Comparison of ENCODE assay signal across 8 mouse cellular contexts in the genomic region with DNA sequence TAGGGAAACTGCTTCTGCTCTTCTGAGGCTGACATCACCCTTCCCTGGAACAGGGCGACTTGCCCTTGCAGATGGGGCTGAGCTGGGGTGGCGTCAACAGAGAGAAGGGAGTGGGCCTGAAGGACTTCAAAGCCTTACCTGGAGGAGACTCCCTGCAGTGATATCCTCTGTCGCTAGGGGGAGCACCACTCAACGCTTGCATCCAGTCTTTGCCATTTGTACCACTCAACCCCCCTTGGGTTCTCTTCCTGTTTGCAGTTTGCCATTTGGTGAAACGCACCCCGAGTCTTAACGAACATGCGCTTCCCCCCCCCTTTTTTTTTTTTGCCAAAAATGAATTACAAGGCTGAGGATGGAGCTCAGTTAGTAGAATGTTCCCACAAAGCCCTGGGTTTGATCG. TPM values are rescaled to one million over a fixed set of nuclear protein-coding genes. Genes with fewer than 3 reads are reported as not detected.
DNase-seq lines count a peak whose midpoint lies in the region; ATAC-seq and TF ChIP-seq lines count a peak whose summit lies in the region.

No protein-coding gene starts in this region.

- H3K9me3 ChIP-seq in forebrain, postnatal 0 days (ENCODE audit: low read length): no peaks in the 10 kb centered on the region
- H3K9me3 ChIP-seq in forebrain, embryonic 13.5 days (replicated peaks): no peaks in the 10 kb centered on the region
- H3K9me3 ChIP-seq in midbrain, embryonic 13.5 days: no peaks in the 10 kb centered on the region

- peak; percentile 76 for TF ChIP-seq CTCF in forebrain, postnatal 0 days (IDR thresholded peaks at IDR 0.05; ENCODE audit: low read depth)

- WGBS in forebrain, postnatal 0 days: 18% methylated on average over 9 of the region's 9 CpGs
- WGBS in forebrain, embryonic 13.5 days: 22% methylated on average over 9 of the region's 9 CpGs
- WGBS in midbrain, embryonic 13.5 days: 21% methylated on average over 9 of the region's 9 CpGs

- ATAC-seq in forebrain, postnatal 0 days: no peak
- ATAC-seq in forebrain, embryonic 13.5 days: no peak
- ATAC-seq in erythroblast, adult 5-6 weeks (replicated peaks; ENCODE audit: low FRiP score, poor library complexity, severe bottlenecking): peak; percentile 73
- ATAC-seq in hematopoietic stem cell, adult 5-6 weeks (replicated peaks in 1 of 2; ENCODE audit: insufficient read depth in 1 of 2, low FRiP score in 2 of 2, low TSS enrichment in 1 of 2, low read depth in 1 of 2, poor library complexity in 2 of 2, severe bottlenecking in 2 of 2): peak; percentile 85 to 89
- 0 out of 2 replicates have a peak, but pooled peaks have one; percentile 24 for ATAC-seq in midbrain, embryonic 13.5 days

- intact Hi-C loops in left cerebral cortex, postnatal 10 days (cut with DNase I): loop anchor here (10.0 kb wide), 1 partner anchor 367 kb away; no protein-coding TSS in a partner anchor

- no peak overlapping the region for H3K9ac ChIP-seq in forebrain, postnatal 0 days
- H3K9ac ChIP-seq in forebrain, embryonic 13.5 days: no peak overlapping the region
- no peak overlapping the region for H3K9ac ChIP-seq in midbrain, embryonic 13.5 days (replicated peaks)

- no peak overlapping the region for H3K4me3 ChIP-seq in forebrain, postnatal 0 days (ENCODE audit: low read depth, low read length)
- no peak overlapping the region for H3K4me3 ChIP-seq in forebrain, embryonic 13.5 days
- no peak overlapping the region for H3K4me3 ChIP-seq in midbrain, embryonic 13.5 days (replicated peaks)

- H3K27ac ChIP-seq in forebrain, postnatal 0 days (ENCODE audit: low read depth, low read length): no peak overlapping the region
- H3K27ac ChIP-seq in forebrain, embryonic 13.5 days: no peak overlapping the region
- H3K27ac ChIP-seq in midbrain, embryonic 13.5 days: no peak overlapping the region

- H3K27me3 ChIP-seq in forebrain, postnatal 0 days (ENCODE audit: insufficient read depth, low read length): no peaks in the 10 kb centered on the region
- no peaks in the 10 kb centered on the region for H3K27me3 ChIP-seq in forebrain, embryonic 13.5 days
- no peaks in the 10 kb centered on the region for H3K27me3 ChIP-seq in midbrain, embryonic 13.5 days

- no peaks in the 10 kb centered on the region for H3K36me3 ChIP-seq in forebrain, postnatal 0 days (ENCODE audit: insufficient read depth)
- no peaks in the 10 kb centered on the region for H3K36me3 ChIP-seq in forebrain, embryonic 13.5 days (ENCODE audit: poor library complexity, severe bottlenecking)
- no peaks in the 10 kb centered on the region for H3K36me3 ChIP-seq in midbrain, embryonic 13.5 days

- DNase-seq in forebrain, postnatal 0 days: peak; percentile 67
- peak; percentile 29 to 35 for DNase-seq in adrenal gland, postnatal 4 days (ENCODE audit: low spot score in 2 of 2)
- DNase-seq in left cerebral cortex, postnatal 10 days (ENCODE audit: extremely low spot score in 1 of 2, low spot score in 2 of 2): peak; percentile 44 to 64
- peak; percentile 65 to 72 for DNase-seq in spleen, postnatal 36 days (ENCODE audit: low spot score in 2 of 2)

- H3K4me1 ChIP-seq in forebrain, postnatal 0 days (ENCODE audit: insufficient read depth): no peaks in the 10 kb centered on the region
- H3K4me1 ChIP-seq in forebrain, embryonic 13.5 days: no peaks in the 10 kb centered on the region
- no peaks in the 10 kb centered on the region for H3K4me1 ChIP-seq in midbrain, embryonic 13.5 days (replicated peaks)

- H3K4me2 ChIP-seq in forebrain, postnatal 0 days (ENCODE audit: low read depth): no peak overlapping the region
- no peak overlapping the region for H3K4me2 ChIP-seq in forebrain, embryonic 13.5 days
- no peak overlapping the region for H3K4me2 ChIP-seq in midbrain, embryonic 13.5 days (replicated peaks)

RNA-seq across cellular contexts. Expression of a gene that starts 11.9 kb away (rescaled TPM):
- not detected in 2 replicates for total RNA-seq in forebrain, postnatal 0 days (2014; rRNA removed)
- 0.31 TPM in 1 of 2 replicates, not detected in the other for polyA plus RNA-seq in forebrain, postnatal 0 days (2015; fragmentation: Nextera tagmentation; extraction: Ambion mirVana)
- polyA plus RNA-seq in forebrain, embryonic 13.5 days (2015; fragmentation: Nextera tagmentation; extraction: Ambion mirVana): not detected in 2 replicates
- total RNA-seq in adrenal gland, postnatal 4 days (2021): 1 to 10 TPM in 1 of 2 experiments, under 1 TPM in 1; 0.62 to 2.0 TPM
- not detected in 2 replicates for total RNA-seq in erythroblast, adult 5-6 weeks (2015; ENCODE audit: low replicate concordance)
- not detected in 2 replicates for total RNA-seq in erythroblast, adult 5-6 weeks (2017; ENCODE audit: low replicate concordance)
- total RNA-seq in hematopoietic stem cell, adult 5-6 weeks (2017): 0.13 and 0.40 TPM in 2 replicates
- total RNA-seq in left cerebral cortex, postnatal 10 days (2021): not detected
- 0.08 and 0.13 TPM in 2 replicates for polyA plus RNA-seq in midbrain, embryonic 13.5 days (2015; fragmentation: Nextera tagmentation; extraction: Ambion mirVana)

RNA-seq across cellular contexts. Expression of a gene that starts 25.3 kb away (rescaled TPM):
- not detected in 2 replicates for total RNA-seq in forebrain, postnatal 0 days (2014; rRNA removed)
- polyA plus RNA-seq in forebrain, postnatal 0 days (2015; fragmentation: Nextera tagmentation; extraction: Ambion mirVana): 0.06 TPM in 1 of 2 replicates, not detected in the other
- polyA plus RNA-seq in forebrain, embryonic 13.5 days (2015; fragmentation: Nextera tagmentation; extraction: Ambion mirVana): 0.04 TPM in 1 of 2 replicates, not detected in the other
- total RNA-seq in adrenal gland, postnatal 4 days (2021): 1 to 10 TPM; 1.5 to 3.1 TPM
- total RNA-seq in erythroblast, adult 5-6 weeks (2015; ENCODE audit: low replicate concordance): not detected in 2 replicates
- total RNA-seq in erythroblast, adult 5-6 weeks (2017; ENCODE audit: low replicate concordance): not detected in 2 replicates
- not detected in 2 replicates for total RNA-seq in hematopoietic stem cell, adult 5-6 weeks (2017)
- not detected for total RNA-seq in left cerebral cortex, postnatal 10 days (2021)
- not detected in 2 replicates for polyA plus RNA-seq in midbrain, embryonic 13.5 days (2015; fragmentation: Nextera tagmentation; extraction: Ambion mirVana)

RNA-seq across cellular contexts. Expression of a gene that starts 50.4 kb away (rescaled TPM):
- total RNA-seq in forebrain, postnatal 0 days (2014; rRNA removed): 9.4 and 13.6 TPM in 2 replicates
- polyA plus RNA-seq in forebrain, postnatal 0 days (2015; fragmentation: Nextera tagmentation; extraction: Ambion mirVana): 3.2 and 4.8 TPM in 2 replicates
- 2.8 and 3.9 TPM in 2 replicates for polyA plus RNA-seq in forebrain, embryonic 13.5 days (2015; fragmentation: Nextera tagmentation; extraction: Ambion mirVana)
- 10 to 100 TPM; 14.9 to 16.4 TPM for total RNA-seq in adrenal gland, postnatal 4 days (2021)
- total RNA-seq in erythroblast, adult 5-6 weeks (2015; ENCODE audit: low replicate concordance): 18.1 and 25.9 TPM in 2 replicates
- total RNA-seq in erythroblast, adult 5-6 weeks (2017; ENCODE audit: low replicate concordance): 29.7 and 31.4 TPM in 2 replicates
- 3.6 and 4.1 TPM in 2 replicates for total RNA-seq in hematopoietic stem cell, adult 5-6 weeks (2017)
- 10 to 100 TPM; 22.7 to 27.0 TPM for total RNA-seq in left cerebral cortex, postnatal 10 days (2021)
- 2.9 and 3.0 TPM in 2 replicates for polyA plus RNA-seq in midbrain, embryonic 13.5 days (2015; fragmentation: Nextera tagmentation; extraction: Ambion mirVana)

Comparison
In these comparisons a context has a peak if more than half of its experiments do, and no peak if none do; other contexts are left out.
1. ATAC-seq: peak in erythroblast, adult 5-6 weeks (single experiment), hematopoietic stem cell, adult 5-6 weeks (2 of 2) and midbrain, embryonic 13.5 days (single experiment); none in forebrain, postnatal 0 days (single experiment) and forebrain, embryonic 13.5 days (single experiment).
2. Peak in every context shown above with its lines, with median percentiles within 50 percentile points of each other: DNase-seq.